Mouse (Mus musculus) layer of hippocampus, postnatal 36 days (tissue): ENCODE data around the gene Ptgdr. TPM values are rescaled to one million over a fixed set of nuclear protein-coding genes. Genes with fewer than 3 reads are reported as not detected.
"Not testable (repeated sequence)": the region's sequence is repeated elsewhere in the genome, so short reads cannot be mapped to it uniquely, and the experiment has no call there.

Source experiments
- DNase-seq, 2 experiments: peaks; one replicate each; pipeline ENCODE4 v3.0.0; 2022
- total RNA-seq, 2 experiments: library from RNA; stranded (reverse); gene quantifications; 2 replicates each; pipeline ENCODE4 v1.2.3; 2021

Gene Ptgdr
- under 1 TPM; 0.17 to 0.58 TPM for total RNA-seq

- DNase-seq: no peak
Measured at GRCm38 (mm10) chr14:44858868-44859613, at the start of gene Ptgdr. TSS of gene Ptgdr (minus strand) at chr14:44859375.

DNA sequence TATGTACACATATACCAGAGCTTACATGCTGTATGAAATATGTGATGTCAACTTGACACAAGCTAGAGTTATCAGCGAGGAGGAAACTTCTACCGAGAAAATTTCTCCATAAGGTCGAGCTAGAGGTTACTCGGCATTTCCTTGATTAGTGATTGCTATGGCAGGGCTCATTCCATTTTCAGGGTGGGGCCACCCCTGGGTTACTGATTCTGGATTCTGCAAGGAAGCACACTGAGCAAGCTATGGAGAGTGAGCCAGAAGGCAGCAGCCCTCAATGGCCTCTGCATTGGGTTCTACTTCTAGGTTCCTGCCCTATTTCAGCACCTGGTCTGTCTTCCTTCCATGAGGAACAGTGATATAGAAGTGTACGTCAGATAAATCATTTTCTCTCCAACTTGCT, 48.6 kb upstream of the Ptgdr start:
- DNase-seq: no peak

DNA sequence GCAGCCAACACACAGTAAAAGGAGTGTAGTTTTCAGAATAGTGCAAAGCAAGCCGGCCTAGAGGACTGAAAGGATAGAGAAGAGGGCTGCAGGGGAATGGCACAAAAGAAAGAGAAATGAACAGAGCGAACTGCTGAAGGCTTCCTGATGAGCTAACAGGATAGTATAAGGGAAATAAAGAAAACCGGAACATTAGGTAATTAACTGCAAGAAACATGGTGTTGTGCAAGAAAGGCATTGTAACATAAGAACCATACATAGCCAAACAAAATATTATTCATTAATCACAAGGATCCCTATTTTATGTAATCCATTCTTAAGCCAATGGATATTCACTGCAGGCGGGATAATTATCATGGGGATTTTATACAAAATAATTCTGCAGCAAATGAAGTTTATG, 45.0 kb upstream of the Ptgdr start:
- no peak for DNase-seq

DNA sequence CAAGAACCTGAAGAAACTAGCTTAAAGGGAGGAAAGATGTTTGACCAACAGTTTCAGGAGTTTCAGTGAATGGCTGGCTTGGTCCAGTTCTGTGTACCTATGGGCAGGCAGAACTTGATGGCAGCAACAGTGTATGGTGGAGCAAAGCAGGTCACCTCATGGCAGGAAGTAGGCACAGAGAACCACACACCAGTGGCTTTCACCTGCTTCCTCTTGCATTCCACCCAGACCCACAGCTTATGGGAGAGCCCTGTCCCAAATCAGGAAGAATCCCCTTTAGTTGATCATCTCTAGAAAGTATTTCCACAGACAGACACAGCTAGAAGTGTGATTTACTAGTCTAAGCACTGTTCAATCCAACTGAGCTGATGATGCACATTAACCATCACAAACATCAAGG, 42.6 kb upstream of the Ptgdr start:
- DNase-seq: not testable (repeated sequence)

DNA sequence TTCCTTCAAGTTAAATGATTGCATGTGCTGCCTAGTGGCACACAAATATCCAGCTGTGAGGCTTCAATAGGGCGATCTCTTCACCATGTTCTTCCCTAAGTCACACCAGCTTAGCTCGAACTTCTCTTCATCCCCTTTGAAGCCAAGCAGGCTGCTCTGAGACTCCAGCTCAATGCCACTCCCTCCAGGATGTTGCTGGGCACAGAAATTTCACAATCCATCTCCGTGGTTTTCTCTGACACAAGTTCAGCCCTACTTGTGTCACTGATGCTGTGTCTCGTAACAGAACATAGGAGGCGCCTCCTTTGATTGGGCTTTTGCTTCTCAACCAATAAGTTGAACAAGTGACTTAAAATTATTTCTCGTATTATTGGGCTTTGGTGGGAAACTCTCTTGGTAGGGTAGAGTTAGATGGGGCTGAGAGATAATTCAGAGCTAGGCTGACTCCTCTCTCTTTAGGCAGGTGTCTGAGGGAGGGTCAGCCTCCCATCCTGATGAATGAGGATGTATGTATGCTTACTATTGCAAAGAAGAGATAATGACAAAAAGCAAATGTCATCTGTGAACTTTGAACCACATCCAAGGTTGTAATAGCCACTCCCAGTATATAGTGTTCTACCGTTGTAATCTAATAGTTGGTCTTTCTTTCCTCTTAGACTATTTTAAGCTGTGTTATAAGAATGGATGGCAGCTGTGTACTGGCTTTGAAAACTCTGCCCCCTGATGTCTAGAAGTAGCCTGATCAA, 32.4 kb upstream of the Ptgdr start:
- no peak for DNase-seq

DNA sequence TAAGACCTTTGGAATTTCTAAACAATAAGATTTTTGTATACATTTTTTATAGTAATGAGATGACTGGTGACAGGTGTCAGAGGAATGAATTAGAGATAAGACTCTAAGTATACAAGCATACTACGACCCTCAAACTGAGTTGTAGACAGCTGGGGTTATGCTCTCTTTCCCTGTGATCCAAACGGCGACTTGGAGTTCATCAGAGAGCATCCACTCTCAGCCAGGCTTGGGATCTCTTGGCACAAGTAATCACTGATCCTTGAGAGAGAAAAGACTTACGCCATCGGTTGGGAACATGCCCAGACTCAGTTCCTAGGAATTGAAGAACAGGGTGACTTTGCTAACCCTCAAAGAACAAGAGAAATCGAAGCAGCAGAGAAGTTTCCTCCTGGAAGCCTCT, 10.5 kb upstream of the Ptgdr start:
- no peak for DNase-seq

DNA sequence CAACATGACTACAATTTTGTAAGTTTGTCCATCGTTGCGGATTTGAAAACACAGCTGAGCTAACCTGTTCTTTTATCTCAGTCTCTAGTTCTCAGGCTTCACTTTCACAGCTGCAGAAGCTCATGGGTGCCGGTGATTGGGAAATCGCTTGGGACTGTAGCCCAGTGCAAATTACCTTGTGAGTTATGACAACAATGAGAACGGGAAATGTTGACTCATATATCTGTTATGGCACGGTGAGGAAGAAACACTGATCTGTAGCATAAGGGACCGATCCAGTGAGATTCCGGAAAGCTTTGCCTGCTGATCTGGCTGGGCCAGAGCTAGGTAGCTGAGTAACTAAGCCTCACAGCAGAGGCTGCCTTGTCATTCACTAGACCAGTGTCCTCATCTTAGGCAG, 6.5 kb upstream of the Ptgdr start:
- no peak for DNase-seq

GRCm38 (mm10) chr14:44863086-44863485, 3.9 kb upstream of the Ptgdr start:
- DNase-seq: no peak

- DNase-seq: no peak
Measured at GRCm38 (mm10) chr14:44861161-44861560, 2.0 kb upstream of the Ptgdr start.

GRCm38 (mm10) chr14:44858372-44858771, 803 bp downstream of the Ptgdr start:
- no peak for DNase-seq

GRCm38 (mm10) chr14:44850637-44851036, 8.5 kb downstream of the Ptgdr start:
- not testable (repeated sequence) for DNase-seq

GRCm38 (mm10) chr14:44847740-44848139, 11.4 kb downstream of the Ptgdr start:
- DNase-seq: no peak

GRCm38 (mm10) chr14:44846558-44847263, 12.5 kb downstream of the Ptgdr start:
- DNase-seq: no peak

DNA sequence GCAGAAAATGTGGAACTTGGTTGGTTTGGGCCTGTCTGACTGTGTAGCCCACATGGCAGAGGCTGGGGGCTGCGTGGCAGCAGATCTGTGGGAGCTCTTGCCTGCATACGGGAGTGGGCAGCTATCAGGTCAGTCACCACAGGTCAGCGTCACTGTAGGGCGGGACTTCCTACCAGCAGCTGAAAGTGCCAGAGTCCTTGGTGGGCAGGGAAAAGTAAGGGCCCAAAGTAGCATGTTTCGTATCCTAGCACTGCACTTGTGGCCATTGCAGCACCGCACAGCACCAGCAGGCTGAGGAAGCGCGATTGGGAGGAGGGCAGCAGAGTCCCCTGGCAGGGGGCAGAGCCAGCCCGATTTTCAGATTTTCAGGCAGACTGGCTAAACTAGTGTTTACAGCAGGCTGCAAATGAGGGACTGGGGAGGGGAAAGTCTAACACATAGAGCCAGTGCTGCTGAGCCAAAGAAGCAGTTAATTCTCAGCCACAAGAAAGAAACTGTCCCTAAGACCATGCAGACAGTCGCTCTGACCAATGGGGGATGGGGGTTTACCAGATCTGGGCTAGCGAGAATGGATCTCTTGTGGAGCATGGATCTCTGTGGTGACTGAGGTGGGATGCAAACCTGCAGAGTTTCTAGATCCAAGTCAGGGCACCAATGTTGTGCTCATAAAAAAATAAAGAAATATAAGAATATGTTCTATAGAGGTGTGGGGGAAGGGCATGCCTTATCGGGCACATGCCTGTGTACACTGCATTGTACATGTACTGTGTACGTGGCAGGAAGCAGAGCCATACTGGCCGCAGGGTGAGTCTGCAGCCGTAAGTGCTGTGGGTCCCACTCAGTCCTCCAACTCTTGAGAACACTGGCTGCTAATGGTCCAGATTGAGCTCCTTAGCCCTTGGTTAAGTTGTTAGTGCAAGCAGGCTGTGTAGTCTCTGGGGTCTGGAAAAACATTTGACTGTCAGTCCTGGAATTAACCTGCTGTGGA, 15.1 kb downstream of the Ptgdr start:
- no peak for DNase-seq

DNA sequence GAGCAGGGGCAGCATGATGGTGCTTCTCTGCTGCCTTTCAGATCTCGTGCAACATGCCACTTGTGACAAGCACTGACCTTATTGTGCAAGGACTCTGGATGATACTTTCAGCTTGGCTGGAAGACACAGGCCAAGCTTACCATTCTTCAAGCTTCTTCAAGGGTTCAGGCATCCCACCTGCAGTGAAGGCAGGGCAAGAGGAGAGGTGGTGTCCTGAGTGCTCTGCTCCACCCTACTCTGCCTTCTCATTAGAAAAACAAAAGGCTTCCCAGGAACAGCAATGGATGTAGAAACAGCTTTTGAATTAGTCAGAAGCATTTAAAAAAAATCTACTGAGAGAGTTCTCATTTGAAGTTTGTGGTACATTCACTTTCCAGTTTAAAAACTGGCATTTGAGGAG, 20.5 kb downstream of the Ptgdr start:
- DNase-seq: no peak

DNA sequence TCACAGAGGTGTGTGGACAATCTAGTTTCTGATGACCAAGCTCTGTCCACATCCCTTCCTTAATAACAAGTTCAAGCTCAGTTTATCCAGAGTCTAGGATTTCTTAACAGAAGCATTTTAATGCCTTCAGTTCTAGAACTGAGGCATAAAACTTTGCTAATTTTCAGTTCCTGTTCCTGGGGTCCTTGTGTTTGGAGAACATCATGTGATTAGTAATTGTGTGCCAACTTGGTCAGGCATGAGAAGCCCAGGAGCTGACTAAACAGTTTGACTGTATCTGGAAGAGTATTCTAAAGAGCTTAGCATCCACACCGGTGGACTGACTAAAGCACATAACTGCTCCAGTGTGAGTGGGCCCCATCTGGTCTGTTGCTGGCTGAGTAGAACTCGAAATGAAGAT, 24.0 kb downstream of the Ptgdr start:
- no peak for DNase-seq

DNA sequence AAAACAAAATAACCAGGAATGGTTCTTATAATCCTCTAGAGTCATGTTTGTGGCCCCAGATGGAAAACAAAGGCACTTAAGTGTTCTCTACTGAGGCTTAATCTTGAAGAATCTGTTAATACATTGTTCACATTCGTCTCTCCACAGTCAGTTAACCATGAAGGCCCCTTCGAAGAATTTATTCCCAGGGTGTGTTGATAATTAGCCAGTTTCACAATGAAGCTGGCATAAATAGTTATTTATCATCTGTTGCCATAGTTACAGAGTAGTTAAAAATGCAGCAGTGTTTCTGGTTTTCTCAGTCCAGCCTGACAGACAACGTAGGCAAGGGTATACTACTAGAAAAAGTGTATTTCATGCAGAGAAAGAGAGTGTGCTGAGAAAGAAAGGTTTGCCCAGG, 25.0 kb downstream of the Ptgdr start:
- DNase-seq: not testable (repeated sequence)

DNA sequence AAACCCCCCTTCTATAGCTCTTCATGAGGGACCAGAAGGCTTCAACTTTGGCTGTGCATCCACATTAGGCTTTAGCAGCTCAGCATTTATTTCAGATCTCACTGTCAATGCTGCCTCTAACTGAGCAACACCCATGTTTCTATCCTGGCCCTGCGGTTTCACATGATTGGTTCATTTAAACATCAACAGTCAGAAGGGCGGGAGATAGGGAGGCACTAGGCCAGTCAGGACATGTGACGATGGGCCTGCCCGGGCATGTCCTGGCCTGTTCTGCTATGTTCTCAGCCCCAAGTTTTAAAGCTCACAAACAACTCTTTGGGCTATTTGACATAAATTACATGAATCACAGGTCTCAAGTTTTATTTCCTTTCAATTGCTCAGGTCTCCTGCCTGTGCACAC, 26.1 kb downstream of the Ptgdr start:
- not testable (repeated sequence) for DNase-seq

- no peak for DNase-seq
Measured at GRCm38 (mm10) chr14:44827736-44828135, 31.4 kb downstream of the Ptgdr start.

- no peak for DNase-seq
Measured at GRCm38 (mm10) chr14:44821177-44822057, 37.8 kb downstream of the Ptgdr start.

DNA sequence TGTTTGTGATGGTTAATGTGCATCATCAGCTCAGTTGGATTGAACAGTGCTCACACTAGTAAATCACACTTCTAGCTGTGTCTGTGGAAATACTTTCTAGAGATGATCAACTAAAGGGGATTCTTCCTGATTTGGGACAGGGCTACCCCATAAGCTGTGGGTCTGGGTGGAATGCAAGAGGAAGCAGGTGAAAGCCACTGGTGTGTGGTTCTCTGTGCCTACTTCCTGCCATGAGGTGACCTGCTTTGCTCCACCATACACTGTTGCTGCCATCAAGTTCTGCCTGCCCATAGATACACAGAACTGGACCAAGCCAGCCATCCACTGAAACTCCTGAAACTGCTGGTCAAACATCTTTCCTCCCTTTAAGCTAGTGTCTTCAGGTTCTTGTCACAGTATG, 46.0 kb downstream of the Ptgdr start:
- not testable (repeated sequence) for DNase-seq
